Mouse (Mus musculus) neural tube, embryonic 11.5 days (tissue): ENCODE data around the gene Camta1. TPM values are rescaled to one million over a fixed set of nuclear protein-coding genes. Genes with fewer than 3 reads are reported as not detected.

Experiments used
- ATAC-seq: fragments of 200-750 bp; cut with Nextera tagmentation; 2 replicates; pipeline ENCODE4 v1.8.0; 2017; ENCODE audit warnings: moderate number of reproducible peaks, mild to moderate bottlenecking, moderate TSS enrichment, moderate library complexity; ENCODE audit not compliant: insufficient read depth, low FRiP score, low TSS enrichment
- DNase-seq: peaks from one replicate; pipeline ENCODE4 v3.0.0-alpha.2; 2015; ENCODE audit warnings: low spot score
- H3K27ac ChIP-seq: fragments of 300-500 bp; sonication (generic); 2 replicates; pipeline ENCODE4 v1.5.1; 2014; ENCODE audit warnings: low read depth, mild to moderate bottlenecking, low read length
- H3K27me3 ChIP-seq: fragments of 300-500 bp; sonication (generic); 2 replicates; pipeline ENCODE4 v1.6.1; 2014; ENCODE audit warnings: mild to moderate bottlenecking, low read length, mixed read lengths; ENCODE audit not compliant: control insufficient read depth, insufficient read depth
- H3K36me3 ChIP-seq: fragments of 300-500 bp; sonication (generic); 2 replicates; pipeline ENCODE4 v1.6.1; 2014; ENCODE audit warnings: mild to moderate bottlenecking, low read length, moderate library complexity, mixed read lengths; ENCODE audit not compliant: control insufficient read depth, insufficient read depth
- H3K4me1 ChIP-seq: fragments of 300-500 bp; sonication (generic); 2 replicates; pipeline ENCODE4 v1.6.1; 2014; ENCODE audit warnings: low read length, mixed read lengths; ENCODE audit not compliant: control insufficient read depth, insufficient read depth
- H3K4me2 ChIP-seq: fragments of 300-500 bp; sonication (generic); 2 replicates; pipeline ENCODE4 v1.6.1; 2014; ENCODE audit warnings: low read depth, mild to moderate bottlenecking, moderate library complexity
- H3K4me3 ChIP-seq: fragments of 300-500 bp; sonication (generic); 2 replicates; pipeline ENCODE4 v1.5.1; 2014; ENCODE audit warnings: low read depth, low read length
- H3K9ac ChIP-seq: fragments of 300-500 bp; sonication (generic); 2 replicates; pipeline ENCODE4 v1.6.1; 2014; ENCODE audit warnings: mild to moderate bottlenecking, low read length
- H3K9me3 ChIP-seq: fragments of 300-500 bp; sonication (generic); 2 replicates; pipeline ENCODE4 v1.6.1; 2016; ENCODE audit warnings: low read length; ENCODE audit not compliant: control insufficient read depth
- WGBS: fragments of 180-500 bp; shearing (Covaris S2); extraction: QIAGEN DNeasy Blood & Tissue Kit; methylation state at CpG from one replicate; pipeline ENCODE4 v1.1.7; 2014; 5-methylcytosine and 5-hydroxymethylcytosine counted together
- polyA plus RNA-seq: library from polyadenylated mRNA; unstranded; fragments of >200 nt; fragmentation: Nextera tagmentation; extraction: Ambion mirVana; gene quantifications from 2 replicates; pipeline ENCODE4 v1.2.1, GENCODE M21; 2014

Camta1 gene
- polyA plus RNA-seq, 1 experiment from 2014 or later: 131 TPM

DNA sequence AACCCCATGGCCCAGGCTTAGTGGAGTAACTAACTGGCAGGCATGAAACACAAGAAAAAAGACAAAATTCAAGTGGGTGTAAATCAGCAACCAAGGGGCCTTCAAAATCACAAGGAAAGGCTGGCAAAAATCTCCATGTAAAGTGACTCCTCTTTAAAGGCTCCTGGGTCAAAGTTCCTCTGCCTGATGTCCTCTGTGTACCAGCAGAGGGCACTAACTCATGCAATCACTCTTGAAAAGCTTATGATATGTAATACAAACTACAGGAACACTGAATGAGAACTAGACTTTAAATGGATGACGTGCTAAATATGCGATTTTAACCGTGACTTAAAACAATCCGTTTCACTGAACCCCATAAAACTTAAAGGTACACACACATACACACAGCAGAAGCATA lies 83.2 kb downstream of the Camta1 start:
- no peaks in the 10 kb centered on the region for H3K36me3 ChIP-seq
- no peaks in the 10 kb centered on the region for H3K27me3 ChIP-seq
- H3K9ac ChIP-seq: no peak overlapping the region
- WGBS: 92% methylated on average over 4 of the region's 4 CpGs
- H3K4me2 ChIP-seq: no peak overlapping the region
- no peak overlapping the region for H3K27ac ChIP-seq
- no peaks in the 10 kb centered on the region for H3K4me1 ChIP-seq
- ATAC-seq (no peak), DNase-seq (no peak)
- H3K9me3 ChIP-seq: no peaks in the 10 kb centered on the region
- no peak overlapping the region for H3K4me3 ChIP-seq

DNA sequence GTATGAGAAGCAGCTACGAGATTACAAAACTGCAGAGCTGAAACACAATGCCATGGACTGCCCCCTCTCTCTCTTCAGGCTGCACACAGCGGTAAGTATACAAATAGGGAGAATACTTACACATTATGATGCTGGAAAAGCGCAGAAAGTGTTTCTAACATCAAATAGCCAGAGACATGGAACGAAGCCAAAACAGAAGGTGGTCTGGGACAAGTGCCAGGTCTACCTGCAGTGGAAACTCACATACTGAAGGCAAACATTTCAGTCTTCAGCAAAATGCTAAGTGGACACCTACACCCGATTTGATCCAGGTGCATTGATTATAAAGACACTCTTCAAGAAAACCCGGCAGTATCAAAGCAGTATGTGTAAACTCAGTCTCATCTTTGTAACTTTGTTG lies 84.2 kb downstream of the Camta1 start:
- 91% methylated on average over 6 of the region's 6 CpGs for WGBS
- Histone ChIP-seq H3K27me3 (no peaks in the 10 kb centered on the region), H3K4me3 (no peak overlapping the region), H3K36me3 (no peaks in the 10 kb centered on the region), H3K4me1 (no peaks in the 10 kb centered on the region), H3K27ac (no peak overlapping the region), H3K4me2 (no peak overlapping the region), H3K9me3 (no peaks in the 10 kb centered on the region), H3K9ac (no peak overlapping the region)
- ATAC-seq (no peak), DNase-seq (no peak)

DNA sequence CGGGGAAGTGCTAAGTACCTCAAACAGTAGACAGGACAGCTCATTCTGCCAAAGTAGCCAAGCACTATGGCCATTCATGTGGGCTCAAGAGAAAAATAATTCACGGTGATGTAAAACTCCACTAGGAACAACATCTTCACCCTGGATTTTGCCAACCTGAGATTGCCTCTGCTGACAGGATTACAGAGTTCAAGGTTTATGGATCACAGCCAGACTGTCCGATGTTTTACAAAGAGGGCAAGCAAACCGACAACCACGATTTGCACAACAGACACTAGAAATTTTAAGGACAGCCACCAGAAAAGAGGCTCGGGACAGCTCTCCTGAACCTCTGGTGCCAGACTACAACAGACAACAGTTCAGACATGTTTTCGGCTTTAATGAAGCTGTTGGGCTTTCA lies 86.2 kb downstream of the Camta1 start:
- no peak overlapping the region for H3K4me2 ChIP-seq
- DNase-seq: no peak
- H3K9me3 ChIP-seq: no peaks in the 10 kb centered on the region
- no peaks in the 10 kb centered on the region for H3K36me3 ChIP-seq
- H3K9ac ChIP-seq: no peak overlapping the region
- H3K4me3 ChIP-seq: no peak overlapping the region
- 95% methylated on average over 7 of the region's 7 CpGs for WGBS
- no peaks in the 10 kb centered on the region for H3K4me1 ChIP-seq
- H3K27me3 ChIP-seq: no peaks in the 10 kb centered on the region
- no peak for ATAC-seq
- H3K27ac ChIP-seq: no peak overlapping the region

DNA sequence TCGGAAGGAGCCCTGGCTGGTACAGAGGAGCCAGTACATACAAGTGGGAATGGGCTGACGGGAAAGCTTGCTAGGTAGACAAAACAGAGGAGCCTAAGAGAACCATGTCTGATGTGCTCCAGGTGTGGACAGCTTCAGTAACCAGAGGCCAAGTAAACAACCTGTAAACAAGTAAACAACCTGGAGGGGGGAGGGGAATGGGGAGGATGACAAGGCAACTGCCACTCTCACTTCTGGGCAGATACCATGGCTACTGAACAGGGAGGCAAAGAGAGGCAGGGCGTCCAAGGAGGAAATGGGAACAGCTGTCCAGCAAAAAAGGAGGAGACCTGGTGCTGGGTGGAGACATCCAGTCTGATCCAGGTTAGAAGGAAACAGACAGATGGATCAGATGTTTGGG lies 88.0 kb downstream of the Camta1 start:
- DNase-seq (no peak), ATAC-seq (no peak)
- Histone ChIP-seq H3K9ac (no peak overlapping the region), H3K4me3 (no peak overlapping the region), H3K9me3 (no peaks in the 10 kb centered on the region), H3K27me3 (no peaks in the 10 kb centered on the region), H3K27ac (no peak overlapping the region), H3K36me3 (no peaks in the 10 kb centered on the region), H3K4me1 (no peaks in the 10 kb centered on the region), H3K4me2 (no peak overlapping the region)
- 90% methylated on average over 3 of the region's 3 CpGs for WGBS

DNA sequence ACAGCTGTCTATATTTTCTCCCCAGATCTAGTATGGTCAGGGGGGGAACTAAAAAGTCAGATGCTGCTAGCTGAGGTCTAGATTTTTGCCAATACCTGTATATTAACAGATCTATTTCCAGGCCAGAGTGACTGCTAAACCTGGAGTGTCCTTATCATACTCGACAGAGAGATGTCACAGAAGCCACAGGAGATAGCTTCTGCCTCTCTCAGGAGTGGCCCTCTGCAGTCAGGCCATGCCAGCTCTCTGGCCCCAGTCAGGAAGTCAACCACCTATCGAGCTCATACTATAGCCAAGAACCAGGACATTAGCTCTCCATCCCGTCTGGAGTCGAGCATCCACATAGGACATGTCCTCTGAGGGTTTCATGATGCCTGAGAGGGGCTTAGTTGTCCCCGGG lies 88.7 kb downstream of the Camta1 start:
- WGBS: 86% methylated on average over 5 of the region's 5 CpGs
- Histone ChIP-seq H3K9ac (no peak overlapping the region), H3K4me1 (no peaks in the 10 kb centered on the region), H3K36me3 (no peaks in the 10 kb centered on the region), H3K27me3 (no peaks in the 10 kb centered on the region), H3K4me3 (no peak overlapping the region), H3K4me2 (no peak overlapping the region), H3K27ac (no peak overlapping the region), H3K9me3 (no peaks in the 10 kb centered on the region)
- no peak for ATAC-seq
- no peak for DNase-seq

DNA sequence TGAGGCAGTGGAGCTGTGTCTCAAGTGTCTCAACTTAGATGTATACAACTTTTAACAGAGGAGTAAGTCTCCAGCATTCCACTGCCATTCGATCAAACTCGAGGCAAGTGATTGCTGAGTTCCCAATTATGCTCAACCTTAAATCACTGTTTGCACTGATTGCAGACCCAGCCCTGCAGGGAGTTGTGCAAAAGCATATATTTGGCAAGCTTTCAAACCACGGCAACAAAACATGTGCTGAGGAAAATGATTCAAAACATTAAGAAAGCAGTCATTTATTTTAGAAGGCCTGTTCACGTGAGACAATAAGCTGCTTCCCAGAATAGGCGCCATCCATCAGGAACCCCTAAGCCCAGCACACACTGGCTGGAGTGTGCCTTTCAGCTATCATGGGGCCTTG lies 91.0 kb downstream of the Camta1 start:
- no peaks in the 10 kb centered on the region for H3K36me3 ChIP-seq
- H3K9ac ChIP-seq: no peak overlapping the region
- H3K27me3 ChIP-seq: no peaks in the 10 kb centered on the region
- H3K4me3 ChIP-seq: no peak overlapping the region
- no peak for ATAC-seq
- no peak overlapping the region for H3K4me2 ChIP-seq
- no peaks in the 10 kb centered on the region for H3K9me3 ChIP-seq
- H3K27ac ChIP-seq: no peak overlapping the region
- no peaks in the 10 kb centered on the region for H3K4me1 ChIP-seq
- no peak for DNase-seq
- 82% methylated on average over 5 of the region's 5 CpGs for WGBS

DNA sequence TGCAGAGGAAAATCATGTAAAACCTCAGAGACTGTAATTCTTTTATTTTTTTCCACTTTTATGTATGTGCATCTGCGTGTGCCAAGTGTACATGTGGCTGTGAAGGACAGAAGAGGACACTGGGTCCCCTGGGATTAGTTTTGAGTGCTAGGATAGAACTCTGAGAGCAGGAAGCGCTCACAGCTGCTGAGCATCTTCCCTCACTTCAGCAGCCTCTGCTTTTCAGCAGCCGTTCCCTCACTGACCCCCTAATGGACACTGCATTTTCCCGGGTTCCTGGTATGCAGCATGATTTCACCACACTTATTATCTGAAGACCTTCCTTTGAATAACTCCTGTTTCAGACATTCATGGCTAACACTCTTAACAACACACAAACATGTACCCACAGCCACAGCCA lies 93.9 kb downstream of the Camta1 start:
- no peak overlapping the region for H3K4me2 ChIP-seq
- no peak overlapping the region for H3K9ac ChIP-seq
- H3K4me1 ChIP-seq: no peaks in the 10 kb centered on the region
- no peaks in the 10 kb centered on the region for H3K9me3 ChIP-seq
- H3K4me3 ChIP-seq: no peak overlapping the region
- H3K27me3 ChIP-seq: no peaks in the 10 kb centered on the region
- ATAC-seq (no peak), DNase-seq (no peak)
- H3K36me3 ChIP-seq: no peaks in the 10 kb centered on the region
- H3K27ac ChIP-seq: no peak overlapping the region
- WGBS: 87% methylated on average over 4 of the region's 4 CpGs

DNA sequence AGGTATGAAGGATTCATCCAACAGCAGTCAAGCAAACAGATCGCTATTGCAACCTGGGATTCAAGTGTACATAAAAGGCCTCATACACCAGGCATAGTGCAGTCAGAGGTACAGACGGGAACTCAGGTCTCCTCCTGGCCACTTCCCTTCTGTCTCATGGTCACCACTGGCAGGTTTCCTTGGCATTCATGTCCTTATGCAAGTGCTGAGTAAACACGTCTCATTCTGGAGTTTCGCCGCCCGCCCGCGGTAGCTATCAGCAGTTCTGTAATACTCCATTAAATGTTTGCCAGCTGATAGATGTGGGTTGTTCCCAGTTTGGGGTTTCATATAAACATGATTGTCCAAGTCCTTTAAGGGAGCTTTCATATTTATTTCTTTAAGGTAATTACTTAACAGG lies 94.3 kb downstream of the Camta1 start:
- H3K36me3 ChIP-seq: no peaks in the 10 kb centered on the region
- no peak overlapping the region for H3K4me3 ChIP-seq
- WGBS: 93% methylated on average over 8 of the region's 8 CpGs
- DNase-seq (no peak), ATAC-seq (no peak)
- H3K4me1 ChIP-seq: no peaks in the 10 kb centered on the region
- H3K9ac ChIP-seq: no peak overlapping the region
- no peak overlapping the region for H3K4me2 ChIP-seq
- H3K9me3 ChIP-seq: no peaks in the 10 kb centered on the region
- H3K27me3 ChIP-seq: no peaks in the 10 kb centered on the region
- no peak overlapping the region for H3K27ac ChIP-seq

DNA sequence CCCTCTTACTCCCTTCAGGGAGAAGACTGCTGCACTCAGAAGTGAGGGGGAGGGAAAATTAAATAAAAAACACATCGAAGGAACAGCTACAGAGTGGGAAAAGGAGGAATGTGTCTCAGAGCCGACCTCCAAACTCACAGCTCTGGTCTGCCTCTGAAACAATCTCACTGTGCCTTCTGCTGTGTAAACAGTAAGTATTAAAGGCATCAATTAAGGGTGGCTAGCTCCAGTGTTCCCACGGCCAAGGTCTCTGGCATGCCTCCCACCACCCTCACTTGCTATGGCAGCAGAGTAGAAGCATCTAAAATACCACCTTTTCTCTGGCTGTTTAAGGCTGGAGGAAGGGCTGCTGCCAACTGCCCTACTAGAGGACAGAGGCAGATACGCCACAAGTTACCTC lies 96.3 kb downstream of the Camta1 start:
- no peaks in the 10 kb centered on the region for H3K4me1 ChIP-seq
- DNase-seq (no peak), ATAC-seq (no peak)
- H3K36me3 ChIP-seq: no peaks in the 10 kb centered on the region
- no peaks in the 10 kb centered on the region for H3K9me3 ChIP-seq
- H3K4me3 ChIP-seq: no peak overlapping the region
- no peak overlapping the region for H3K27ac ChIP-seq
- no peaks in the 10 kb centered on the region for H3K27me3 ChIP-seq
- no peak overlapping the region for H3K9ac ChIP-seq
- H3K4me2 ChIP-seq: no peak overlapping the region
- WGBS: 70% methylated on average over 4 of the region's 4 CpGs
